Mouse (Mus musculus): Measurements from ENCODE around the gene Pip5k1b.
A peak's percentile ranks its signal among the peaks of the same experiment; 100 is the strongest.

Pip5k1b gene

GRCm38 (mm10) chr19:24475281-24475680 lies 80.4 kb downstream of the Pip5k1b start:
- no peak for DNase-seq (ENCODE audit: low spot score)

DNA sequence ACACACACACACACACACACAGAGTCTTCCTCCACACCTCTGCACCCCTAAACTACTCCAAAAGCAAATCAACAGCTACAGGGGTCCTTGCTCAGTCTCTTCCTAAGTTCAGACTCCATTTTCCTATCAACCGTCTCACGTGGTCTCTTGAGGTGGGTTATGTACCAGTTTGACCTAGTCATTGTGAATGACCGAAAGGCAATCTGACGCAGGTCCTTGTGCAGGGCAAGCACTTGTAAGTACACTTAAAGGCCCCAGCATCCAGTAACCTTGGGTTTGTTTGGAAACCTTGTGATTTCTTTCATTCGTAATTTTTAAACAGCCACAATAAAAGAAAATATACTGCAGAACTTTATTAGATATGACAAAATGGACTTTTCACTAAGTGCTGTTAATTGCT lies 83.2 kb downstream of the Pip5k1b start:
- no peak for DNase-seq (ENCODE audit: low spot score)

- DNase-seq (ENCODE audit: low spot score) = no peak
Observed at GRCm38 (mm10) chr19:24471538-24471937, 84.1 kb downstream of the Pip5k1b start.

DNA sequence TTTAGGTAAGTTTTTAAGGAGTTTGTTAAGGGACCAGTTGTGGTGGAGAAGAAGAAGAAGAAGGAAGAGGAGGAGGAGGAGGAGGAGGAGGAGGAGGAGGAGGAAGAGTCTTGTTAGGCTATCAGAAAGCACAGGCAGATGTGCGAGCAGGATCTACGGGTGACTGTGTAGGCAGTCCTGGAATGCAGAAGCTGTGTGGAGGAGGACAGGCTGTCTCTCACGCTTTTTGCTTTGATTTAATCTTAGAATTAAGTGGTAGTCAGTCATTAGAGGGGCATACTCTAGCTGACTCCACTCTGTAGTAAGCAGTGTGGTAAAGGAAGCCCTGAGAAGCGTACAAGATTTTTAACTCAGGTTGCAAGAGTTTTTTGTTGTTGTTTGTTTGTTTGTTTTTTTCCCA lies 86.5 kb downstream of the Pip5k1b start:
- no peak for DNase-seq (ENCODE audit: low spot score)

- no peak for DNase-seq (ENCODE audit: low spot score)
Observed at GRCm38 (mm10) chr19:24468616-24469015, 87.1 kb downstream of the Pip5k1b start.

DNA sequence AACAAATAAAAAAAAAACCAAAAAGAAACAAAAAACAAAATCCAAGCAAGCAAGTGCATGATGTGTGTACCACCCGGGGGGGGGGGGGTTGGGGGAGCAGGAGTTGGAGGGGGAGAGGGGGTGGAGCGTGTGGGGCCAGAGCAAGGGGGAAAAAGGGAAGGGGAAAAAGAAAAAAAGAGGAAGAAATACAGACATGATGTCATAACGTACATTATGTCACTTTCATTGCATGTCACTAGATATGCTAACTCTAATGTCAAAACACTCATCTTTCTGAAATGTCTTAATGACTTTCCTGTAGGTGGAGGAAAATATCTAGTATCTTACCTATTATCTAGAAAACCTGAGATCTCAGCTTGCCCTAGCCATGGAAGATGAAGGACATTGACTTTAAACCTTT lies 92.7 kb downstream of the Pip5k1b start:
- DNase-seq (ENCODE audit: low spot score) = no peak

GRCm38 (mm10) chr19:24456591-24457231 lies 99.0 kb downstream of the Pip5k1b start:
- DNase-seq (ENCODE audit: low spot score) = no peak

DNA sequence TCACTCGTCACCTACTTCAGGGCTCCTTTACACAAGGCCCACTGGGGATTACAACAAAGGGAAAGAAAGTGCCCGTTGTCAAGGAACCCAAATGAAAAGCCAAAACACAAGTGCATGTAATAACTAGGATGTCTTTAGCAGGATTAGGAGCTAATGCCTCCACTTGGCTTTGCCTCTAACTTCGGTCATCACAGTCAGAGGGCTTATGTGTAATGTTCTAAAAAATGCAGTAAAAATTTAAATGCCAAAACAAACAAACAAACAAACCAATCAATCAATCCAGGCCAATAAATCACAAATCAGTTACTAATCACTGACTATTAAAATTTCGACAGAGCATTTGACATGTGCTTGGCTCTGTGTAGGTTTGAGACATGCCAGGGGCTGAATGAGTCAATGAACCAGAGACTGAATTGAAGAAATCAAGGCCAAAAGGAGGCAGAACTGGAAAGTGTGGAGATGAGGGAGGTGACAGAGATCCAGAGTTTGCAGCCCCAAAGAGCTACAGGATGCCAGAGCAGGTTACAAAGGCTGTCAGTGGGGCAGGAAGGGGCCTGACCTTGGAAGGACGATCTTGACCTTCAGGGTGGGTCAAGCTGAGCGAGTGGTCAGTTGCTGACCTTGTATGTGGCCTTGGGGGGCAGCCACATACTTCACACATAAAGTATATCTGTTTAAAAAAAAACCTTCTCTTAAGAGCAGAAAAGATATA lies 100.3 kb downstream of the Pip5k1b start:
- DNase-seq (ENCODE audit: low spot score) = no peak

- no peak for DNase-seq (ENCODE audit: low spot score)
Observed at GRCm38 (mm10) chr19:24454451-24454850, 101.2 kb downstream of the Pip5k1b start.

DNA sequence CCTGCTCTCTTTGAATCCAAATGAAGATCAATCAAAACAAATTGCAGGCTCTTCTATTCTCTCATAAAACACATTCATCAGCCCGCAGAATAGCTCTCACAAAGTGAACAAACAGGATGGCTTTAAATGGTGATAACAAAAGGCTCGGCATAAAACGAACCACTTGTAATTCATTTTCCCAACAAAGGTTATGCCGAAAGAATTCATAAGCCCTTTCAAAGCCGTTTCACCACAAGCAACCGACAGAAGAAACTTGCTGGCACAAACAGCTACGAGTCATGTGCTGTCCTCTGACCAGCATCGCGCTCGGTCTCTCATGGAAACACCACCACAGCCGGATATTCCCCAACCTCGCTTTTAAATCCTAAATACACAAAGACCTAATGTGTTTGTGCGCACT lies 102.3 kb downstream of the Pip5k1b start:
- no peak for DNase-seq (ENCODE audit: low spot score)

DNA sequence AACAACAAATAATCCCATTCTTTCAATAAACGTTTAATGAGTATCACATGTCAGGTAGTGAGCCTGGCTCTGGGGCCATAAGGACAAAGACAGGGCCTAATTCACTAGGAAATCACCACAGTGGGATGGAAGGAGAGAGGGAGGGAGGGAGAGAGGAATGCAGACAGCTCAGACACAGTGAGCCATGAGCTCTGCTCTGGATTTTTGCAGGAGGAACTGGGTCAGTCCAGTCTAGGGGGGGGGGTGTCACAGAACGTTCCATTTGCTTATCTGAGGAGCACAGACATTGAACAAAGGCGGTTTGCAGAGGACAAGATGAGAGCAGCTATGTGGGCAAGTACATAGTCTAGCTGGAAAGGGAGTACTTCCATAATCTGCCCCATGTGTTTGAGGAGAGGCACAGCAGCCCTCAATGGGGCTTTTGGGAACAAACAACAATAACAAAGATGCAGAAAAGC lies 103.2 kb downstream of the Pip5k1b start:
- DNase-seq (ENCODE audit: low spot score) = peak; percentile 21

- no peak for DNase-seq (ENCODE audit: low spot score)
Observed at GRCm38 (mm10) chr19:24451626-24452025, 104.0 kb downstream of the Pip5k1b start.

GRCm38 (mm10) chr19:24450740-24451139 lies 104.9 kb downstream of the Pip5k1b start:
- DNase-seq (ENCODE audit: low spot score) = no peak

DNA sequence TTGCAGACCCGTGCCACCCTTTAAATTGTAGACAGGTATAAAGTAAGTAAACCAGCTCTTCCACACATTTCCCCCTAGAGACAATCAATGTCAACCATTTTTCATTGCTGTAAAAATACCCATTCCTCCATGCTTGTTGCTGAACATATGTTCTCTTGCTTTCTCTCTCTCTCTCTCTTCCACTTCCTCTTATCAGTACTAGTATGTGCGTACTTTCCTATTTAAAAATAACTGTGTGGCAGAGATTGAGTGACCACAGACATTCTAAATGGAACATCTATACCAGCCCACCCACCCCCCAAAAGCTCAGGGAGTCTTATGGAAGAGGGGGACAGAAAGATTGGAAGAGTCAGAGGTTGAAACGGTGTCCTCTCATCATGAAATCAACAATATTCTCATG lies 111.3 kb downstream of the Pip5k1b start:
- no peak for DNase-seq (ENCODE audit: low spot score)

DNA sequence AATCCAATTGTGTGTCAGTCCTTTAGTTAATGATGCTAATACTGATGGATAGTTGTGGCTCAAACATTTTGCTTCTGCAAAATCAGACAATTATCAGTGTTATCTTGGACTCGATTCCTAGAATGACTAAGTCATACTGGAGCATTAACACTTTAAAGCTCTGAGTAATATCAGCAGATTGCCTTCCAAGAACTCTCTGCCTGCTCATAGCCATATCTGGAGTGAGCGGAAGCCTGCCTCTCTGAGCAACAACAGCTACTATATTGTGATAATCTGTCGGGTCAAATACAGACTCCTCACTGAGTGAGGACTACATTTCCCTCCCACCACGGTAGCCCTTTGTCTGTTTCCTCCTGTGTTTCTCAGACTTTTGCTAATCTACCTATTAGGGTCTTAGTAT lies 116.0 kb downstream of the Pip5k1b start:
- DNase-seq (ENCODE audit: low spot score) = no peak

DNA sequence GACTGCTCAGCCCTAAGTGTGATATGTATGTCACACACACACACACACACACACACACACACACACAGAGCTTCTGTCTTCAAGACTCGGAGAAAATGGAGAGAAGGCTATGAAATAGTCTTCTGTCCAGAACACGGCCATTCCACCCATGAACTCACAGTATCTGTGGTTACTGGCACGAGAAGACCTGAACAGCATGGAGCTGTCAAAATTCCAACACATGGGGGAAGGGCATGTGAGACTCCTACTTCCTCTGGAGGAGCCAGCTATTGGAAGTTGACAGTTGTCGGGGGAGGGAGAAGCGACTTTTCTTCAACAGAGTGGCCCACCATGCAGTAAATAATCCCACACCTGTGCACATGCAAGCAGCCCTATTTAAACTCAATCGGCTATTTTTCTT lies 121.4 kb downstream of the Pip5k1b start:
- DNase-seq (ENCODE audit: low spot score) = no peak

DNA sequence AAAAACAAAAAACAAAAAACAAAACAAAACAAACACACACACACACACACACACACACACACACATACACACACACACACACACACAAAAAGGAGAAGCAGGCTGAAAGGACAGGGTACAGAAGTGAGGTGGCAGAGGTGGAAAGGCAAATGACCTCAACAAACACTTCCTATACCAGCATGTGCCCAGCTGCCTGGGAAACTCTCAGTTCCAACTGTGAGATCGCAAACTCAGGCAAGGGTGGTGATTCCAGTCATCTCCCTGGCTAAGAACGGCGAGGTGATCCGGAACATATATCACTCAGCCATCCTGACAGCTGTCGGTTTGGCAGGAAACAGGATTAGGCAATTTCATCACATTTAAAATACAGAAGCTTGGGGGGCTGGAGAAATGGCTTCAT lies 123.2 kb downstream of the Pip5k1b start:
- no peak for DNase-seq (ENCODE audit: low spot score)

DNA sequence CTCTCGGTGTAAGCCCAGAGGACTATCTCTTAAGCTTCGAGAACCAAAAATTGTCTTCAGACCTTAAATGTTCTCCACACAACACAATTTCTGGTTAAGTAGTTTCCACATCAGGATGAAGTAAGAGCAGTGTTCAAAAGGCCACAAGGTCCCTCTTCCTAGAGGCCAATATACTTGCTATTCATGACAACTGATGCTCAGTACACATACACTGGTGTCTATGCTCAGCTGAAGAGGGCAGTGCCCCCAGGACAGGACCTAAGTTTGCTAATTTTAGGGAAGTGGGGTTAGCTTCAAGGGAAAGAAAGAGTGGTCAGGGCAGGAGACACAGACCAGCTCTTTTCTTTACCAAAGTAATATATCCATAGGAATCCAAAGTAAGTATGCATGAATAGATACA lies 124.3 kb downstream of the Pip5k1b start:
- DNase-seq (ENCODE audit: low spot score) = no peak

- DNase-seq (ENCODE audit: low spot score) = no peak
Observed at GRCm38 (mm10) chr19:24428011-24428410, 127.7 kb downstream of the Pip5k1b start.

GRCm38 (mm10) chr19:24427258-24427657 lies 128.4 kb downstream of the Pip5k1b start:
- no peak for DNase-seq (ENCODE audit: low spot score)

DNA sequence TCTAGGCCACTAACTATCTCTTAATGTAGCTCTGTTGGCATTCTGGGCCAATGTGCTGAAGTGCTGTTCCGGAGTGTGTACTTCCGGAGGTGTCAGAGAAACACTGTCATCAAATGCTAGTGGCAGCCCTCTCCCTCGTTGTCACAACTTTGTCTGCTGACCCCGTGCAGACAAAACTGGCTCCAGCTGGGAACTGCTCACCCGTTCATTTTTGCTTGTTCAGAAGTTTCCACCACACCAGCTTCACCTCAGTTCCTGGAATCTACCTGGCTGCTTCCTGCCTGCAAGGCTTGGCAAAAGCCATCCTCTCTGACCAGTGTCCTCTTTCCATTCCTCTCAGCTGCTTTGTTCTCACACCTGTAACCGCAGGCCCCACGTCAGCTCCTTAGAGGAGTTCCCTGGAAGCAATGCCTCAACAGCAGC lies 128.9 kb downstream of the Pip5k1b start:
- no peak for DNase-seq (ENCODE audit: low spot score)

GRCm38 (mm10) chr19:24418030-24418429 lies 137.6 kb downstream of the Pip5k1b start:
- no peak for DNase-seq (ENCODE audit: low spot score)

DNA sequence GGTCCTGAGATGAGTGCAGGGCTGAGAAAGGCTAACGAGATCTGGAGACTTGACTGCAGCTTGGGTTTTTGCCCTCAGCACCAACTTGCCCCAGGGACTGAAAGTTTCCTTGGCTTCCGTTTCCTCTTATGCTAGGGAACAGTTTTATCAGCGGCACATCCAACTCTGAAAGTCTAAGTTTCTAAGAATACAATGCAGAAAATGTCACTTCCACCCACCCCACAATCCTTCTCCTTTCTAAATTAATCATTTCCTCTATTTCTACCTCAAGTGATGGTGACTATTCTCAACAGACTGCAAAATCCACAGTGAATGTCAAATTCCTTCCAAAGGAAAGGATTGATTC lies 138.0 kb downstream of the Pip5k1b start:
- DNase-seq (ENCODE audit: low spot score) = no peak

Measured in adipocyte (in vitro differentiated cells).